17 mouse cellular contexts compared by ENCODE assay signal in the genomic region with DNA sequence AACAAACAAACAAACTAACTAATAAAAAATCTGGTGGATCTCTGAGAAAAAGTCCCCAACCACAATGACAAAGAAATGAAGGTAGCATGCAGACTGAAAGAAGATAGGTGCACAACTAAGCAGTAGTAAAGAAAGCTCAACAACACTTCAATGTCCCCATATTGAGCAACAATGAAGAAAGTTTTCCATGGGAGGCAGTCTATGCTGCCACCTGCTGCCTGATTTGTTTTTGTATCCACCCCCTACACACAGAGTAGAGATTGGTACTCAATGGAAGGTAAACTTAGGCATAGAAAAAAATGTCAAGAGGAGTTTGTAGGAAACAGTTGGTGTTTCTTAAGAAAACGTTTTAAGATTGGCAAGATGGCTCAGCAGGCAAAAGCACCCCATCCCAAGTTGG. TPM values are rescaled to one million over a fixed set of nuclear protein-coding genes. Genes with fewer than 3 reads are reported as not detected.
DNase-seq lines count a peak whose midpoint lies in the region; ATAC-seq and TF ChIP-seq lines count a peak whose summit lies in the region.
"Had no signal": no experiment of that assay in that cellular context is flagged by ENCODE, and none has a peak within 500 bp of the region (broad histone marks: within the 10 kb centered on the region; RNA-seq: fewer than 3 reads in every experiment).

No protein-coding gene starts in this region.

- peak; percentile 42; the same call in 1 of the 2 replicates for ATAC-seq in granulocyte monocyte progenitor cell, adult 5-6 weeks (replicated peaks; ENCODE audit: poor library complexity, severe bottlenecking)
- no peak for ATAC-seq in forebrain, embryonic 14.5 days
- ATAC-seq: hindbrain, embryonic 16.5 days had no signal

- no peaks in the 10 kb centered on the region for H3K4me1 ChIP-seq in forebrain, embryonic 14.5 days (ENCODE audit: control insufficient read depth, insufficient read depth, low read length)
- H3K4me1 ChIP-seq: limb, embryonic 12.5 days; lung, embryonic 15.5 days had no signal

- H3K27ac ChIP-seq in left cerebral cortex, adult 2 months: no peak overlapping the region
- H3K27ac ChIP-seq in forebrain, embryonic 14.5 days (ENCODE audit: low read depth, low read length): no peak overlapping the region
- H3K27ac ChIP-seq: limb, embryonic 12.5 days; lung, embryonic 15.5 days had no signal

- intact Hi-C loops in left cerebral cortex, adult 2 months (cut with DNase I): no loop called here
- intact Hi-C loops in left cerebral cortex, postnatal 4 days (cut with DNase I): no loop called here

- H3K27me3 ChIP-seq in forebrain, embryonic 14.5 days (replicated peaks; ENCODE audit: control insufficient read depth, insufficient read depth, low read length): no peaks in the 10 kb centered on the region
- H3K27me3 ChIP-seq: limb, embryonic 12.5 days; lung, embryonic 15.5 days had no signal

- H3K9ac ChIP-seq in forebrain, embryonic 14.5 days (ENCODE audit: low read length): no peak overlapping the region
- H3K9ac ChIP-seq: limb, embryonic 12.5 days; lung, embryonic 15.5 days had no signal

- H3K9me3 ChIP-seq in forebrain, embryonic 14.5 days (replicated peaks; ENCODE audit: control insufficient read depth, low read length): no peaks in the 10 kb centered on the region
- H3K9me3 ChIP-seq: limb, embryonic 12.5 days; lung, embryonic 15.5 days had no signal

- H3K4me2 ChIP-seq in forebrain, embryonic 14.5 days (ENCODE audit: low read length): no peak overlapping the region
- H3K4me2 ChIP-seq: limb, embryonic 12.5 days; lung, embryonic 15.5 days had no signal

- TF ChIP-seq CTCF in left cerebral cortex, adult 2 months (IDR thresholded peaks at IDR 0.05): peak; percentile 17

- H3K4me3 ChIP-seq in left cerebral cortex, adult 2 months: no peak overlapping the region
- H3K4me3 ChIP-seq in forebrain, embryonic 14.5 days (ENCODE audit: low read depth, low read length): no peak overlapping the region
- H3K4me3 ChIP-seq: limb, embryonic 12.5 days; lung, embryonic 15.5 days had no signal

- WGBS in forebrain, embryonic 14.5 days: 39% methylated on average over 1 of the region's 1 CpGs

- DNase-seq in adrenal gland, postnatal 14 days: peak; percentile 6
- no peak for DNase-seq in adrenal gland, adult 18-20 months (ENCODE audit: low spot score in 2 of 2)
- DNase-seq in left cerebral cortex, adult 2 months (ENCODE audit: extremely low spot score in 1 of 2, low spot score in 2 of 2): no peak
- no peak for DNase-seq in left cerebral cortex, postnatal 4 days
- DNase-seq in 416B (ENCODE audit: low read depth): peak; percentile 5
- DNase-seq in forebrain, embryonic 14.5 days (ENCODE audit: low spot score): no peak
- DNase-seq in layer of hippocampus, adult 18-20 months (ENCODE audit: low spot score in 2 of 2): no peak
- DNase-seq: adrenal gland, postnatal 10 days; cerebellum, postnatal 36 days; heart, postnatal 14 days had no signal

- H3K36me3 ChIP-seq in forebrain, embryonic 14.5 days (ENCODE audit: control insufficient read depth, insufficient read depth, low read length): no peaks in the 10 kb centered on the region
- H3K36me3 ChIP-seq: limb, embryonic 12.5 days; lung, embryonic 15.5 days had no signal

RNA-seq across cellular contexts. Expression of a gene that starts 42.7 kb away (rescaled TPM):
- not detected in 2 replicates for total RNA-seq in adrenal gland, postnatal 14 days (2021)
- not detected for total RNA-seq in adrenal gland, adult 18-20 months (2021)
- not detected for total RNA-seq in left cerebral cortex, adult 2 months (2021)
- total RNA-seq in left cerebral cortex, postnatal 4 days (2021): not detected
- not detected in 2 replicates for total RNA-seq in granulocyte monocyte progenitor cell, adult 5-6 weeks (2014; fragmentation: Nextera tagmentation)
- total RNA-seq in granulocyte monocyte progenitor cell, adult 5-6 weeks (2017): not detected in 2 replicates
- polyA plus RNA-seq in forebrain, embryonic 14.5 days (2014; fragmentation: Nextera tagmentation; extraction: Ambion mirVana): not detected in 2 replicates
- total RNA-seq in layer of hippocampus, adult 18-20 months (2021): not detected
- total RNA-seq: adrenal gland, postnatal 10 days; heart, adult 18-20 months; heart, postnatal 14 days; megakaryocyte-erythroid progenitor cell, adult 5-6 weeks had no signal
- polyA plus RNA-seq: C2C12; hindbrain, embryonic 16.5 days; lung, embryonic 15.5 days had no signal

Comparison
In these comparisons a context has a peak if more than half of its experiments do, and no peak if none do; other contexts are left out.
1. DNase-seq: peak in adrenal gland, postnatal 14 days (single experiment) and 416B (single experiment); none in adrenal gland, adult 18-20 months (0 of 2), left cerebral cortex, adult 2 months (0 of 2), left cerebral cortex, postnatal 4 days (single experiment), forebrain, embryonic 14.5 days (single experiment) and layer of hippocampus, adult 18-20 months (0 of 2).